Mouse (Mus musculus) cerebellum, adult 2 months (tissue): ENCODE results near the gene Ap2b1. TPM values are rescaled to one million over a fixed set of nuclear protein-coding genes. Genes with fewer than 3 reads are reported as not detected.
"Not testable (repeated sequence)": the region's sequence is repeated elsewhere in the genome, so short reads cannot be mapped to it uniquely, and the experiment has no call there.

Experiments
- DNase-seq, 2 experiments: peaks; one replicate each; pipeline ENCODE4 v3.0.0; 2021
- H3K27ac ChIP-seq: fragments of 200-500 bp; 2 replicates; pipeline ENCODE4 v1.5.1; 2012; ENCODE audit warnings: low read length, control low read depth, inconsistent platforms; ENCODE audit not compliant: insufficient read depth
- H3K27me3 ChIP-seq: fragments of 200-500 bp; 2 replicates; pipeline ENCODE4 v1.6.1; 2012; ENCODE audit warnings: inconsistent platforms, mild to moderate bottlenecking, low read length, moderate library complexity; ENCODE audit not compliant: control insufficient read depth, insufficient read depth
- H3K4me1 ChIP-seq: fragments of 200-500 bp; 2 replicates; pipeline ENCODE4 v1.6.1; 2011; ENCODE audit warnings: low read length; ENCODE audit not compliant: control insufficient read depth, insufficient read depth
- H3K4me3 ChIP-seq: fragments of 200-500 bp; replicated peaks from 2 replicates; pipeline ENCODE3; 2011; ENCODE audit warnings: mild to moderate bottlenecking, low read depth, low read length, control low read depth; ENCODE audit not compliant: insufficient read depth
- CTCF ChIP-seq: fragments of 200-500 bp; IDR thresholded peaks from 2 replicates; pipeline ENCODE4 v1.5.1; 2011; ENCODE audit warnings: low read depth, mild to moderate bottlenecking, control low read depth, low read length, moderate library complexity, borderline replicate concordance; ENCODE audit not compliant: insufficient read depth
- POLR2A ChIP-seq: fragments of 200-500 bp; IDR thresholded peaks from 2 replicates; pipeline ENCODE4 v1.6.1; 2011; ENCODE audit warnings: low read length, control low read depth, borderline replicate concordance; ENCODE audit not compliant: insufficient read depth
- WGBS: fragments of 180-500 bp; shearing (Covaris S2); methylation state at CpG from one replicate; pipeline ENCODE4 v1.1.7; 2018; 5-methylcytosine and 5-hydroxymethylcytosine counted together
- polyA plus RNA-seq: library from polyadenylated mRNA; depleted of rRNA; stranded (reverse); fragments of >200 nt; gene quantifications from 2 replicates; pipeline ENCODE4 v1.2.3, GENCODE M21; 2012; rRNA removed

The Ap2b1 gene
- polyA plus RNA-seq, result 116 and 117 TPM in 2 replicates

GRCm38 (mm10) chr11:83298225-83299195 is at the start of gene Ap2b1:
Gene Ap2b1 (plus strand): TSS chr11:83299024.
- peak; percentile 93 to 96 for DNase-seq
- H3K4me3 ChIP-seq, result peak within 1 kb of the TSS; percentile 90
- H3K27me3 ChIP-seq, result no peaks in the 10 kb centered on the region
- 3% methylated on average over 56 of the region's 56 CpGs for WGBS
- no peaks in the 10 kb centered on the region; the same call in 1 of the 2 replicates for H3K4me1 ChIP-seq
- peak within 1 kb of the TSS; percentile 75 for H3K27ac ChIP-seq
- TF ChIP-seq CTCF (no peak), POLR2A (peak; percentile 83; the same call in 1 of the 2 replicates)

GRCm38 (mm10) chr11:83257211-83257610 is 41.6 kb upstream of the Ap2b1 start:
- not testable (repeated sequence) for DNase-seq, H3K27me3 ChIP-seq, H3K27ac ChIP-seq, H3K4me3 ChIP-seq, H3K4me1 ChIP-seq
- WGBS, result 39% methylated on average over 5 of the region's 5 CpGs

GRCm38 (mm10) chr11:83262673-83263072 is 36.2 kb upstream of the Ap2b1 start:
- 96% methylated on average over 1 of the region's 1 CpGs for WGBS
- DNase-seq, result no peak
- TF ChIP-seq CTCF, result no peak
- TF ChIP-seq POLR2A, result no peak
- Histone ChIP-seq H3K27ac (no peak overlapping the region), H3K27me3 (no peaks in the 10 kb centered on the region), H3K4me3 (no peak overlapping the region), H3K4me1 (no peaks in the 10 kb centered on the region)

GRCm38 (mm10) chr11:83263146-83263545 is 35.7 kb upstream of the Ap2b1 start:
- no peaks in the 10 kb centered on the region for H3K4me1 ChIP-seq
- no peak overlapping the region for H3K27ac ChIP-seq
- WGBS, result 61% methylated on average over 3 of the region's 3 CpGs
- no peak for TF ChIP-seq POLR2A
- peak; percentile 25; the same call in 1 of the 2 replicates for TF ChIP-seq CTCF
- DNase-seq, result no peak
- no peaks in the 10 kb centered on the region for H3K27me3 ChIP-seq
- no peak overlapping the region for H3K4me3 ChIP-seq

- peak overlapping the region; percentile 94 for H3K4me3 ChIP-seq
- 0% methylated on average over 6 of the region's 6 CpGs for WGBS
- no peak for DNase-seq
- H3K27me3 ChIP-seq, result no peaks in the 10 kb centered on the region
- no peaks in the 10 kb centered on the region for H3K4me1 ChIP-seq
- H3K27ac ChIP-seq, result peak overlapping the region; percentile 84
- no peak for TF ChIP-seq POLR2A
- TF ChIP-seq CTCF, result no peak
Observed at GRCm38 (mm10) chr11:83270842-83271150, 28.0 kb upstream of the Ap2b1 start.

- H3K27me3 ChIP-seq, result no peaks in the 10 kb centered on the region
- no peaks in the 10 kb centered on the region for H3K4me1 ChIP-seq
- peak overlapping the region; percentile 94 for H3K4me3 ChIP-seq
- peak overlapping the region; percentile 84 for H3K27ac ChIP-seq
- TF ChIP-seq POLR2A (peak; percentile 80; the same call in 1 of the 2 replicates), CTCF (no peak)
- peak; percentile 85 to 87 for DNase-seq
- WGBS, result under 1% methylated on average over 26 of the region's 26 CpGs
Observed at GRCm38 (mm10) chr11:83271151-83271950, 27.5 kb upstream of the Ap2b1 start.

GRCm38 (mm10) chr11:83271951-83272843 is 26.6 kb upstream of the Ap2b1 start:
- H3K27me3 ChIP-seq, result no peaks in the 10 kb centered on the region
- 25% methylated on average over 2 of the region's 2 CpGs for WGBS
- no peak overlapping the region for H3K4me3 ChIP-seq
- H3K27ac ChIP-seq, result no peak overlapping the region
- TF ChIP-seq CTCF (peak; percentile 17; the same call in 1 of the 2 replicates), POLR2A (no peak)
- H3K4me1 ChIP-seq, result no peaks in the 10 kb centered on the region
- peak in 1 of 2 experiments; percentile 37 for DNase-seq
